ENCODE assay signal across 8 mouse cellular contexts in genomic region chr12:108292957-108293356, GRCm38 (mm10). TPM values are rescaled to one million over a fixed set of nuclear protein-coding genes. Genes with fewer than 3 reads are reported as not detected.
DNase-seq lines count a peak whose midpoint lies in the region; ATAC-seq lines count a peak whose summit lies in the region.

No protein-coding gene starts in this region.

- H3K27me3 ChIP-seq in embryonic facial prominence, embryonic 12.5 days = no peaks in the 10 kb centered on the region
- peaks cover 4% of the 10 kb centered on the region; the same call in 1 of the 2 replicates for H3K27me3 ChIP-seq in heart, embryonic 13.5 days (replicated peaks)
- peaks cover 12% of the 10 kb centered on the region for H3K27me3 ChIP-seq in kidney, embryonic 15.5 days
- H3K27me3 ChIP-seq in liver, embryonic 13.5 days = peaks cover 14% of the 10 kb centered on the region
- H3K27me3 ChIP-seq in neural tube, embryonic 11.5 days (ENCODE audit: control insufficient read depth, insufficient read depth, low read length) = no peaks in the 10 kb centered on the region

- H3K36me3 ChIP-seq in embryonic facial prominence, embryonic 12.5 days = no peaks in the 10 kb centered on the region
- no peaks in the 10 kb centered on the region for H3K36me3 ChIP-seq in heart, embryonic 13.5 days
- no peaks in the 10 kb centered on the region for H3K36me3 ChIP-seq in kidney, embryonic 15.5 days
- H3K36me3 ChIP-seq in liver, embryonic 13.5 days = no peaks in the 10 kb centered on the region
- no peaks in the 10 kb centered on the region for H3K36me3 ChIP-seq in neural tube, embryonic 11.5 days (ENCODE audit: control insufficient read depth, insufficient read depth, low read length)

- H3K27ac ChIP-seq in embryonic facial prominence, embryonic 12.5 days = no peak overlapping the region
- H3K27ac ChIP-seq in heart, embryonic 13.5 days (replicated peaks) = no peak overlapping the region
- H3K27ac ChIP-seq in kidney, embryonic 15.5 days = no peak overlapping the region
- H3K27ac ChIP-seq in liver, embryonic 13.5 days = no peak overlapping the region
- 0 out of 2 replicates have a peak overlapping the region, but pooled peaks have one; percentile 49 for H3K27ac ChIP-seq in neural tube, embryonic 11.5 days (ENCODE audit: low read depth, low read length)

- peak; percentile 86 for DNase-seq in adrenal gland, postnatal 10 days
- peak; percentile 37 for DNase-seq in liver, embryonic 13.5 days
- peak; percentile 79 for DNase-seq in neural tube, embryonic 11.5 days (ENCODE audit: low spot score)
- peak; percentile 90 for DNase-seq in thymus, postnatal 0 days (ENCODE audit: low spot score)

- H3K9me3 ChIP-seq in embryonic facial prominence, embryonic 12.5 days = no peaks in the 10 kb centered on the region
- no peaks in the 10 kb centered on the region for H3K9me3 ChIP-seq in heart, embryonic 13.5 days
- no peaks in the 10 kb centered on the region for H3K9me3 ChIP-seq in kidney, embryonic 15.5 days (replicated peaks)
- no peaks in the 10 kb centered on the region for H3K9me3 ChIP-seq in liver, embryonic 13.5 days (replicated peaks)
- H3K9me3 ChIP-seq in neural tube, embryonic 11.5 days (ENCODE audit: control insufficient read depth, low read length) = no peaks in the 10 kb centered on the region

- WGBS in embryonic facial prominence, embryonic 12.5 days = 7% methylated on average over 8 of the region's 8 CpGs
- 5% methylated on average over 8 of the region's 8 CpGs for WGBS in heart, embryonic 13.5 days
- WGBS in kidney, embryonic 15.5 days = 1% methylated on average over 8 of the region's 8 CpGs
- 6% methylated on average over 8 of the region's 8 CpGs for WGBS in liver, embryonic 13.5 days (ENCODE audit: insufficient replicate concordance)
- 6% methylated on average over 8 of the region's 8 CpGs for WGBS in neural tube, embryonic 11.5 days

- peak overlapping the region; percentile 32 for H3K4me2 ChIP-seq in embryonic facial prominence, embryonic 12.5 days (replicated peaks)
- peak overlapping the region; percentile 56 for H3K4me2 ChIP-seq in heart, embryonic 13.5 days
- peak overlapping the region; percentile 39 for H3K4me2 ChIP-seq in kidney, embryonic 15.5 days
- H3K4me2 ChIP-seq in liver, embryonic 13.5 days = peak overlapping the region; percentile 33; the same call in 1 of the 2 replicates
- peak overlapping the region; percentile 34 for H3K4me2 ChIP-seq in neural tube, embryonic 11.5 days (ENCODE audit: low read depth)

- H3K4me3 ChIP-seq in embryonic facial prominence, embryonic 12.5 days = 0 out of 2 replicates have a peak overlapping the region, but pooled peaks have one; percentile 5
- H3K4me3 ChIP-seq in heart, embryonic 13.5 days = no peak overlapping the region
- H3K4me3 ChIP-seq in kidney, embryonic 15.5 days (replicated peaks) = no peak overlapping the region
- H3K4me3 ChIP-seq in liver, embryonic 13.5 days (replicated peaks) = no peak overlapping the region
- no peak overlapping the region for H3K4me3 ChIP-seq in neural tube, embryonic 11.5 days (ENCODE audit: low read depth, low read length)

- no peak overlapping the region for H3K9ac ChIP-seq in embryonic facial prominence, embryonic 12.5 days
- peak overlapping the region; percentile 16; the same call in 1 of the 2 replicates for H3K9ac ChIP-seq in heart, embryonic 13.5 days
- no peak overlapping the region for H3K9ac ChIP-seq in kidney, embryonic 15.5 days
- H3K9ac ChIP-seq in liver, embryonic 13.5 days = no peak overlapping the region
- H3K9ac ChIP-seq in neural tube, embryonic 11.5 days (ENCODE audit: low read length) = no peak overlapping the region; the same call in 1 of the 2 replicates

- peak; percentile 87 for ATAC-seq in CD4-positive, CD25-positive, alpha-beta regulatory T cell, adult 4 months
- ATAC-seq in embryonic facial prominence, embryonic 12.5 days (ENCODE audit: insufficient number of reproducible peaks, insufficient read depth, low FRiP score, low TSS enrichment) = no peak
- no peak for ATAC-seq in heart, embryonic 13.5 days (ENCODE audit: extremely low read depth, insufficient number of reproducible peaks, low FRiP score, low TSS enrichment)
- ATAC-seq in kidney, embryonic 15.5 days (replicated peaks; ENCODE audit: low FRiP score) = peak; percentile 40; the same call in 1 of the 2 replicates
- peak; percentile 29 for ATAC-seq in liver, embryonic 13.5 days (ENCODE audit: low read depth)
- peak; percentile 54 for ATAC-seq in neural tube, embryonic 11.5 days (ENCODE audit: insufficient read depth, low FRiP score, low TSS enrichment)

- H3K4me1 ChIP-seq in embryonic facial prominence, embryonic 12.5 days = peaks cover 9% of the 10 kb centered on the region
- peaks cover 9% of the 10 kb centered on the region for H3K4me1 ChIP-seq in heart, embryonic 13.5 days
- peaks cover 17% of the 10 kb centered on the region for H3K4me1 ChIP-seq in kidney, embryonic 15.5 days
- peaks cover 5% of the 10 kb centered on the region; the same call in 1 of the 2 replicates for H3K4me1 ChIP-seq in liver, embryonic 13.5 days (replicated peaks)
- peaks cover 4% of the 10 kb centered on the region for H3K4me1 ChIP-seq in neural tube, embryonic 11.5 days (ENCODE audit: control insufficient read depth, insufficient read depth, low read length)

RNA-seq across cellular contexts. Expression of gene Hhipl1, which starts 13.1 kb away (rescaled TPM):
- polyA plus RNA-seq in CD4-positive, CD25-positive, alpha-beta regulatory T cell, adult 4 months (2017; shearing (Covaris generic)) = not detected
- total RNA-seq in adrenal gland, postnatal 10 days (2021) = 1 to 10 TPM in 1 of 2 experiments, under 1 TPM in 1; 0.96 to 1.1 TPM
- 1.0 and 1.1 TPM in 2 replicates for polyA plus RNA-seq in embryonic facial prominence, embryonic 12.5 days (2016; fragmentation: Nextera tagmentation; extraction: Ambion mirVana)
- polyA plus RNA-seq in heart, embryonic 13.5 days (2015; fragmentation: Nextera tagmentation; extraction: Ambion mirVana) = 0.71 and 1.1 TPM in 2 replicates
- polyA plus RNA-seq in kidney, embryonic 15.5 days (2015; fragmentation: Nextera tagmentation; extraction: Ambion mirVana) = 0.55 and 1.00 TPM in 2 replicates
- polyA plus RNA-seq in liver, embryonic 13.5 days (2015; fragmentation: Nextera tagmentation; extraction: Ambion mirVana) = not detected in 2 replicates
- polyA plus RNA-seq in neural tube, embryonic 11.5 days (2014; fragmentation: Nextera tagmentation; extraction: Ambion mirVana) = 1.0 TPM in 2 replicates
- polyA plus RNA-seq in thymus, postnatal 0 days (2015; fragmentation: Nextera tagmentation; extraction: Ambion mirVana) = 0.05 TPM in 2 replicates

RNA-seq across cellular contexts. Expression of gene Ccdc85c, which starts 17.7 kb away (rescaled TPM):
- polyA plus RNA-seq in CD4-positive, CD25-positive, alpha-beta regulatory T cell, adult 4 months (2017; shearing (Covaris generic)) = under 1 TPM; 0.27 to 0.46 TPM
- total RNA-seq in adrenal gland, postnatal 10 days (2021) = 10 to 100 TPM; 19.8 to 22.1 TPM
- polyA plus RNA-seq in embryonic facial prominence, embryonic 12.5 days (2016; fragmentation: Nextera tagmentation; extraction: Ambion mirVana) = 7.7 and 7.9 TPM in 2 replicates
- polyA plus RNA-seq in heart, embryonic 13.5 days (2015; fragmentation: Nextera tagmentation; extraction: Ambion mirVana) = 4.9 and 5.8 TPM in 2 replicates
- polyA plus RNA-seq in kidney, embryonic 15.5 days (2015; fragmentation: Nextera tagmentation; extraction: Ambion mirVana) = 7.7 and 8.1 TPM in 2 replicates
- 2.3 and 2.6 TPM in 2 replicates for polyA plus RNA-seq in liver, embryonic 13.5 days (2015; fragmentation: Nextera tagmentation; extraction: Ambion mirVana)
- polyA plus RNA-seq in neural tube, embryonic 11.5 days (2014; fragmentation: Nextera tagmentation; extraction: Ambion mirVana) = 18.9 and 20.3 TPM in 2 replicates
- polyA plus RNA-seq in thymus, postnatal 0 days (2015; fragmentation: Nextera tagmentation; extraction: Ambion mirVana) = 11.3 and 13.6 TPM in 2 replicates

RNA-seq across cellular contexts. Expression of gene Cyp46a1, which starts 41.2 kb away (rescaled TPM):
- not detected for polyA plus RNA-seq in CD4-positive, CD25-positive, alpha-beta regulatory T cell, adult 4 months (2017; shearing (Covaris generic))
- total RNA-seq in adrenal gland, postnatal 10 days (2021) = 1 to 10 TPM; 1.6 to 2.2 TPM
- polyA plus RNA-seq in embryonic facial prominence, embryonic 12.5 days (2016; fragmentation: Nextera tagmentation; extraction: Ambion mirVana) = 5.9 and 7.4 TPM in 2 replicates
- polyA plus RNA-seq in heart, embryonic 13.5 days (2015; fragmentation: Nextera tagmentation; extraction: Ambion mirVana) = 6.4 and 6.5 TPM in 2 replicates
- 10.0 and 10.9 TPM in 2 replicates for polyA plus RNA-seq in kidney, embryonic 15.5 days (2015; fragmentation: Nextera tagmentation; extraction: Ambion mirVana)
- polyA plus RNA-seq in liver, embryonic 13.5 days (2015; fragmentation: Nextera tagmentation; extraction: Ambion mirVana) = 0.30 and 0.41 TPM in 2 replicates
- polyA plus RNA-seq in neural tube, embryonic 11.5 days (2014; fragmentation: Nextera tagmentation; extraction: Ambion mirVana) = 8.5 and 10.6 TPM in 2 replicates
- 0.36 TPM in 1 of 2 replicates, not detected in the other for polyA plus RNA-seq in thymus, postnatal 0 days (2015; fragmentation: Nextera tagmentation; extraction: Ambion mirVana)

Comparison
In these comparisons a context has a peak if more than half of its experiments do, and no peak if none do; other contexts are left out.
1. ATAC-seq: peak in CD4-positive, CD25-positive, alpha-beta regulatory T cell, adult 4 months (single experiment), kidney, embryonic 15.5 days (single experiment), liver, embryonic 13.5 days (single experiment) and neural tube, embryonic 11.5 days (single experiment); none in embryonic facial prominence, embryonic 12.5 days (single experiment) and heart, embryonic 13.5 days (single experiment).
2. DNase-seq: peak in every context shown above with its lines; median percentile 90 in thymus, postnatal 0 days; 86 in adrenal gland, postnatal 10 days; 79 in neural tube, embryonic 11.5 days; 37 in liver, embryonic 13.5 days.
3. Peak in every context shown above with its lines, with median percentiles within 50 percentile points of each other: H3K4me2 ChIP-seq.